Mouse (Mus musculus) mouse embryonic stem cell (cell line): Measurements from ENCODE around the gene Olfr94.
"Not testable (repeated sequence)": the region's sequence is repeated elsewhere in the genome, so short reads cannot be mapped to it uniquely, and the experiment has no call there.

ENCODE experiments used
- in situ Hi-C, 2 experiments: fragments of 300-500 bp; cut with MboI; formaldehyde crosslinking; loops; 1 replicate in 1 of 2; 3 replicates in 1 of 2; pipeline ENCODE4 v1.14.3; 2019 to 2020; ENCODE audit warnings: low sequenced_read_pairs in 2 of 2, low pct_unique_long_range_greater_than_20kb in 1 of 2, mixed read lengths in 1 of 2; ENCODE audit not compliant: unreplicated experiment in 1 of 2

Gene Olfr94

DNA sequence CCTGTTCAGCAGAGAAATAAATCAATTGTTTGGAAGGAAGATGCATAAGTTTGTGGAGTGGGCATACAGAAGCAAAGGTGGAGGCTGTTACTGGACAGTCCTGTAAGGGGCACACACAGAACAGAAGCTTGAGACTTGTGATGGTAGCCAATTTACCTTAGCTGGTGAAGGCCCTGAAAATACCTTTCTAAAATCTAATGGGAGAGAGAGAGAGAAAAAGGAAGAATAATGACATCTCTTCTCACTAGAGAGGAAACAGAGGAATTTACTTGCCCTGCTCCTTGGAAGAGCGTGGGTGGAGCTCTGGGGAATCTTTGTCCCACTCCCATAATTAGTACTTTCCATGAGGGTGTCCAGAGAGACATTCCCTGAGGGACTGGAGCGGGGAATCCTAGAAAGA is at the start of gene Olfr94:
TSS of gene Olfr94 (minus strand) at position 101 of the 400 bp plus-strand sequence.
- in situ Hi-C loops: loop anchor here (5.0 to 10.0 kb wide), 2 partner anchors 309 to 376 kb away; partner anchors contain the start of gene Trim40 (in 2 of the 2)

DNA sequence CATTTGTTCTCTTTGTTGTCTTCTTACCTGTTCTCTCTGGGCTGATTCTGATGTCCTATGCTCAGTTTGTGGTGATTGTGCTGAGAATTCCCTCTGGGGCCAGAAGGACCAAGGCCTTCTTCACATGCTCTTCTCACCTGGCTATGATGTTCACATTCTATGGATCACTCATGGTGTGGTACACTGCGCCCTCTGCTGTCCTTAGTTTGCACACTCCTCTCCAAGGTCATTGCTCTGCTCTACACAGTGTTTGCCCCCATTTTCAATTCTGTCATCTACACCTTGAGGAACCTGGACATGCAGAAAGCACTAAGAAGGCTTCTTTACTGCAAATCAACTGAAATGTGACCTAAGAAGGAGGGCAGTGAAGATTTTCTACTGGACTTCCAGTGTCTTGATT is 49.8 kb upstream of the Olfr94 start:
- in situ Hi-C loops: no loop called here

DNA sequence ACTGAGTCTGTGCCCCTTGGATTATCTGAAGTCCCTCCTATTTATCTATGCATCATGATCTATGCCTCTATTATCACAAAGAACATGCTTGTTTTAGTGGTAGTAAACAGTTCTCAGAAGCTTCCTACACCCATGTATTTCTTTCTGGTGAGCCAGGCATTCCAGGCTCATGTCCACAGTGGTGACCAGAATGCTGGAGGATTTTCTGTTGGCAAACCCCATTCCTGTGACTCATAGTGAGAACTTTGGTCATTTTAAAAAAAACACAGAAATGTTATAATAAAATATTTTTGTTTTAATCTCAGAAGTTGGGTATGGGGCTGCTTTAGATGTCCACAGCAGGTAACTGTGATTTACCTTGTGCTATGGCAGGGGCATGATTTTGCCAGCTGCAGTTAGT is 48.7 kb upstream of the Olfr94 start:
- in situ Hi-C loops: no loop called here

DNA sequence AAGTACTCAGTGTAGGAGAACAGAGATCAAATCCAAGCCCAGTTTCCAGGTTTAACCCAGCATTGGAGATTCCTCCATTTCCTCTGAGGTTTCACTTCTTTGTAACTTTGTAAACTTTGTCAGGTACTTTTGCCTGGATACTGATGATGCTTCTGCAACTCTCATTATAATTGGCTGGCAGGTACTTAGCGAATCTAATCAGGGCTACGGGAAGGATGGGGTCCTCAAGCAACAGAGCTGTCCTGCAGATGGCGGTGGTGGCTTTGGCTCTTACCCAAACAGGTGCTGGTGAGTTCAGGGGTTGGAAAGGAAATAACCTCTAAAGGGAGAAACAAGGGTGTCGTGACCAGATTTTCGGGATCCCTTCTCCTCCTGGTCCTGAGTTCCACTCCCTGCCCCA is 45.9 kb upstream of the Olfr94 start:
- in situ Hi-C loops: no loop called here

DNA sequence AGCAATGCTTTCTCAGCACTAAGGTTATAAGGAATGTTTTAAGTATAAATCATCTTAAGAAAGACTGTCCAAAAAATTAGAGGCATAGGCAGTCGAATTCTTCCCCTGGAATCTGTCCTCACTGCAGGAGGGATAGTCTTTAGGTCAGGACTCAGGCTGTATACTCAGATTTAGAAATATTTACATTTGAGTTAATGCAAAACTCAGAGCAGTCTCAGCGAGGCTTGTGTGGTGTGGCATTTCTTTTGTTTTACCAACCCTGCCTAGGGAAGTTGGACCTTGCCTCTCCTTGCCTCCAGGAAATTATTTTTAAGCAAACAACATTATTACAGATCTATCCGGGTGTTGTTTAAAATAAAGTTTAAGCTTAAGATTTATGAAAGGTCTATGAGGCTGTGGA is 41.4 kb upstream of the Olfr94 start:
- in situ Hi-C loops: no loop called here

DNA sequence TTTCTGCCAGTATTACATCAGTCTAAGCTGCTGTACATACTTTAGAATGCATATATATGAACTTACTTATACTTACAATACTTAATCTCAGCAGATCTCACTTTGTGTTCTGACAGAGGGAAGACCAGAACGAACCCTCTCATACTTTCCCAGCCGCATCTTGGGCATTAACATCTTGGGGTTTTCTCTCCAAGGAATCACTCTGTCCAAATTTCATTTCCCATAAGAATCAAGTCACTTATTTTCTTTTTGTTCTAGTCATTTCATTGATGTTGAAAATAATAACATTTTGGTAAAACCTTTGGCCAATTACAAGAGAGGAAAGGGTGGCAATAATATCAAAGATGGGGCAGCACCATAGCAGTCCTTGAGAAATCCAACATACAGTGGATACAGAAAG is 36.4 kb upstream of the Olfr94 start, which contains the start of gene Olfr97:
TSS of gene Olfr97 (minus strand) at position 101 of the 400 bp plus-strand sequence.
- in situ Hi-C loops: not testable (repeated sequence)

DNA sequence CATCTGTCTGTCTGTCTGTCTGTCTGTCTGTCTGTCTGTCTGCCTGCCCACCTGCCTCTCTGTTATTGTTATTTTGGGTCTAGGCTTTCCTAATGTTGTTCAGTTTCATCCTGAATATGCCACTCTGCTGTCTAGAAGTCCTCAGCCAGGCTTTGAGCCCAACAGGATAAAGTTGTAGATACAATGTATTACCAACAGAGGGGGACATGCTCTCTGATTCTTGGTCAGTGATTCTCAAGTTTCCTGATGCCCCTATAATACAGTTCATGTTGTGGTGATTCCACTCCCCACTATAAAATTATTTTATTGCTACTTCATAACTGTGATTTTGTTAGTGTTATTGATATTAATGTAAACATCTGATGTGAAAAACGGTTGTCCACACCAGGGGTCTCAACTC is 21.1 kb upstream of the Olfr94 start:
- in situ Hi-C loops: no loop called here

DNA sequence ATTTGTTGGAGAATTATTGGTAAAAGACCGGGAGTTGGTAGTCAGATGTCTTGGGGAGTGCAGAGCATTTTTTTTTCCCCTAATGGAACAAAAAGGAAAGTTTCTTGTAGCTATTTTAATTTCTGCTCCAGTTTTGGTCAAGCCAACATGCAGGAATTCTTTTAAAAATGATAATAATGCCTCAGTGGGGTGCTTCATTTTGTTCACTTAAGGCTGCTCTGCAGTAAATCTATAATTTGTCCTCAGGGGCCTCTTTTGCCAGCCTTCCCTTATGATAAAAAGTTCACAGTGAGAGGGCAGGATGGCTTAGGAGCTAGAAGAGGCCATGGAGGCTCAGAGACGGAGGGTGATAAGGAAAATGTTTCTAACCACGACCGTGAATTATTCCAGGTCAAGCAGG is 19.1 kb upstream of the Olfr94 start, which contains the start of gene Olfr96:
TSS of gene Olfr96 (plus strand) at position 301 of the 400 bp plus-strand sequence.
- in situ Hi-C loops: no loop called here

DNA sequence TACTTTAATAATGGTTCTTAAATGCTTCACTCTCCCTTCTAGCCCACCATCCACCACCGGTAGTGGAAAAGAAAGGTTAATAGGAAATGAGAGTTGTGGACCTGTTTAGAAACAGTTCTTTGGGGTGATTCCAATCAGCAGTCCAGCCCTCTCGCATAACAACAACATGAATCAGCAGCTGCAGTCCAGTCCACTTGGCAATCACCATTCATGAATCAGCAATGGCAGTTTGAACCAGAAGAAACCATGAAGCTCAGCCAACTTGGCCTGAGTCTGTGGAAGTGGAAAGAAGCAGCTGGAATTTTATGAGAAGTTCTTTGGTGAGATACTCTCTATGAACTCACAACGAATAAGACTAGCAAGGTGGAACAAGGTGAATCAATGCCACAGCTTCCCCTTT is 17.7 kb upstream of the Olfr94 start:
- in situ Hi-C loops: no loop called here

DNA sequence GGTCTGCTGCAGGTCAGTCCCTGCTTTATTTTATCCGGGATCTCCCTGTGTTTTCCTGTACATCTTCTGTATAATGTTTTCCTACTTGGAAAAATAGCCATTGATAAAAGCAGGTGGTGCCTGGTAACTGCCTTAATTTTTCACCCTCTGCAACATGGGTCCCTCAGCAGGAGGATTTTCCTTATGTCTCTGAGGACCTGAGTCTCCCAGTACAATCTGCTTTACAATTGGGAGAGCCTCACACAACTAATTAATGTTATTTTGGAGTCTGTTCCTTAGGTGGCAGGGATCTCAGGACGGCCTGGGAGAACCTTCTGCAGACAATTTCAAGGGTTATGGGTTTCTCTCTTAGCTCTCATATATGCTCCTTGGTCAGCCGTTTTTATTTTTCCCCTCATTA is 12.2 kb upstream of the Olfr94 start, which contains the start of gene Olfr95:
TSS of gene Olfr95 (minus strand) at position 101 of the 400 bp plus-strand sequence.
- in situ Hi-C loops: no loop called here

DNA sequence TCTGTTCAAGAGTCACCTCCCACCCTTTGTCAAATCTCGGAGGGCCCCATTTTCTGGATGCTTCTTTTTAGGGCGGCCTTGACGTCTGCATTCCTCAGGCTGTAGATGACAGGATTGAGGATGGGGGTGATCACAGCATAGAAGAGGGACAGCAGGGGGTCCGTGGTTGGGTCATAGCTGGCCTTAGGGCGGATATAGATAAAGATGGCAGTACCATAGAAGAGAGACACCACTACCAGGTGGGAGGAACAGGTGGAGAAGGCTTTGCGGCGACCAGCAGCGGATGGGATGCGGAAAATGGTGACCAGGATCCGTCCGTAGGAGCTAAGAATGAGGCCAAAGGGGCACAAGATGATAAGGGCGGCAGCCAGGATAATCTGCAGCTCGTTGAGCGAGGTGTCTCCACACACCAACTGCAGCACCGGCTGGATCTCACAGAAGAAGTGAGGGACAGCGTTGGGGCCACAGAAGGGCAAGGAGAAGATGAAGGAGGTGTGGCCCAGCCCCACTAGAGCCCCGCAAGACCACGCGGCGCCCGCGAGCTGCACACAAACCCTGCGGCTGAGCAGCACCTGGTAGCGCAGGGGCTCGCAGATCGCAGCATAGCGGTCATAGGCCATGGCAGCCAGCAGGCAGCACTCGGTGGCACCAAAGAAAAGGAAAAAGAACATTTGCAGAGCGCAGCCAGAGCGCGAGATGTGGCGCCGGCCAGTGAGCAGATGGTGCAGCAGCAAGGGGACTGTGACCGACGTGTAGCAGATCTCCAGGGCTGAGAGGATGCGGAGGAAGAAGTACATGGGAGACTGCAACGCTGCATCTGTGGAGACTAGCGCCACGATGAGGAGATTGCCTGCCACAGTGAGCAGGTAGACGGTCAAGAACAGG is 10.3 kb upstream of the Olfr94 start:
- in situ Hi-C loops: no loop called here

DNA sequence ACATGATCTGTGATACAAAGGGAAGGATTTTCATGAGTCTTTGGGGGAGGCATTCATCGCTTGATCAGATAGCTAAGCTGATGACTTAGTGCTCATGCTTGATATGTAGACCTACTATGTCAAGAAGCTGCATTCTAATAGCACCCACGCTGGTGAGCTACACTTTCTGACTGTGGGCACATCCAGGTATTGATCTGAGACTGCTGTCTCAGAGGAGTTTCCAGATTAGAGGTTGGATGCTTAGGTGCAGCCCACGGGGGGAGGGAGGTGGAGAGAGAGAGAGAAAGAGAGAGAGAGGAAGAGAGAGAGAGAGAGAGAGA is 3.1 kb upstream of the Olfr94 start:
- in situ Hi-C loops: loop anchor here (5.0 to 10.0 kb wide), 2 partner anchors 312 to 379 kb away; partner anchors contain the start of gene Trim40 (in 2 of the 2)

DNA sequence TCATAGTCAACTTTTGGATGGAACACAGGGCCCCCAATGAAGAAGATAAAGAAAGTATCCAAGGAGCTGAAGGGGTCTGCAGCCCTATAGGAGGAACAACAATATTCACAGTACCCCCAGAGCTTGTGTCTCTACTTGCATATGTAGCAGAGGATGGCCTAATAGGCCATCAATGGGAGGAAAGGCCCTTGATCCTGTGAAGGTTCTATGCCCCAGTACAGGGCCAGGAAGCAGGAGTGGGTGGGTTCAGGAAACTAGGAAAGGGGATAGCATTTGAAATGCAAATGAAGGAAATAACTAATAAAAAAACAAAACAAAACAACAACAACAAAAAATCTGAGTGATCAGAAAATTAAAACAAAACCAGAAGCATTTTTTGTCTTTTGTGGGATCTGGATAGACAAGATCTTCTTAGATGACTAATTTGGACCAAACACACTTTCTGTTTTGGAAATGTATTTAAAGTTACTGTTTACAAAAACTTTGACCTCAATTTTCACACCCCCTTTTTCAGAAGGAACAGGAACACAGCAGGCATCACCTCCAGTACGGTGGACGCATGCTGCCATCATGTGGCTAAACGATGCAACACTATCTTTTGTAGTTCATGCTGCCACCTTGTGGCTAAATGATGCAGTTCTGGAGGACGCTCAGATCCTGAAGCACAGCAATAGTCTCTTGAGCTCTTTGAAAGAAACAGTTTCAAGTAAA is 2.6 kb upstream of the Olfr94 start:
- in situ Hi-C loops: loop anchor here (5.0 to 10.0 kb wide), 2 partner anchors 311 to 379 kb away; partner anchors contain the start of gene Trim40 (in 2 of the 2)

DNA sequence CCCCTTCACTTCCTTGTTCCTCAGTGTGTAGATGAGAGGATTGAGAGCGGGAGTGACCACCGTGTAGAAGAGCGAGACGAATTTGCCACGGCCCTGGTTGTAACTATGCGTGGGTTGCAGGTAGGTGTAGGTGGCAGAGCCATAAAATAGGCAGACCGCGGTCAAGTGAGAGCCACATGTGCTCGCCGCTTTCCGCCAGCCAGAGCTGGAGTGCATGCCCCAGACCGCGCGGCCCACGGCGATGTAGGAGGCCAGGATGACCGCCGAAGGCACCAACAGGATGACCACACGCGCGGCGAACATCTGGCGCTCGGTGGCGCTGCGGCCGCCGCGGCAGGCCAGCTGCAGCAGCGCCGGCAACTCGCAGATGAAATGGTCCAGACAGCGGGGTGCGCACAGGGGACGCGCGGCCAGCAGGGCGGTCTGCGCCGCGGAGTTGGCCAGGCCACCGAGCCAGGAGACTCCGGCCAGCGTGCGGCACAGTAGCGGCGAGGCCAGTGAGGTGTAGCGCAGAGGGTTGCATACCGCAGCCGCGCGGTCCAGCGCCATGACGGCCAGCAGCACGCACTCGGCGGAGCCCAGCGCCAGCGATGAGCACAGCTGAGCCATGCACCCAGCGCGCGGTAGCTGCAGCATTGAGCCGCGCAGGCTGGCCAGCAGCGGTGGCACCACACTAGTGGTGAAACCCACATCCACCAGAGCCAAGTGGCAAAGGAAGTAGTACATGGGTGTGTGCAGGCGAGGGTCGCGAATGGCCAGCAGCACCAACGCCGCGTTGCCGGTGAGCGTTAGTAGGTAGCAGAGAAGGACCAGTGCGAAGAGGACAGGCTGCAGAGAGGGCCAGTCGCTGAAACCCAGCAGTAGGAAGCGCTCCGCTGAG is 3.7 kb downstream of the Olfr94 start:
- in situ Hi-C loops: loop anchor here in 1 of 2 experiments (10.0 kb wide), 1 partner anchor 122 kb away; no protein-coding TSS in a partner anchor

DNA sequence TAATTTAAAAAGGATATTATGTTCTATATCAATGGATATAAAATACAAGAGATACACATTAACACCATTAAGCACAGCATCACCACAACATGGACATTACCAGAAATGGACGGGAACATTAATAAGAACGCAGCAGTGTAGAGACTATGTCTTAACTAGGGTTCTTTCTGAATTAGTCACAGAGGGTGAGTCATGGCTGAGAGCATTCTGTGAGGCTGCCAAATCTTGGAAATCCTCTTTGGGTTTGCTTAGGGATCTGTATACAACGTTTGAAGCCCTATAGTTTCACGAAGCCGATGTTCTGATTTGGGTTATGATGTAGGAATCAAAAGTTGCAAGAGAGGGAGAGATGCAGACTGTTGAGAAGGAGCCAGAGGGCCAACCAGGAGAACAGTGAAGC is 6.0 kb downstream of the Olfr94 start:
- in situ Hi-C loops: loop anchor here in 1 of 2 experiments (10.0 kb wide), 1 partner anchor 120 kb away; no protein-coding TSS in a partner anchor

DNA sequence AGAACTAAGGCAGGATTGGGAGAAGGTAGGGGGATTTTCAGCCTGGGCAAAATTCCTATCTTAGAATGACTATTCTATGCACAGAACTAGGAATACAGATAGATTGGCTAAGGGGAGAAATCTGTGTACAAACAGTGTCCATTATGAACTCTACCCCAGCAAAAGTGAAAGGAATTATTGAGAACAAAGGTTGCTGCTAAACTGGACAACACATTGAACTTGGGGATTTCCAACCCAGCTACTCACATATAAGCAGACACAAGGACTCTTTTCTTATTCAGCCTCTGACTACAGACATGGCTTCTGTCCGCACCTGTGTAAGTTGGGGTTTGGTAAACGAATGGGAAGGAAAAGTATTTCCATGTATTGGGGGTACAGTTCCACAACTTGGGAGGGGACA is 7.1 kb downstream of the Olfr94 start, which contains the start of gene Ubd:
TSS of gene Ubd (plus strand) at position 237 of the 400 bp plus-strand sequence.
- in situ Hi-C loops: loop anchor here in 1 of 2 experiments (10.0 kb wide), 1 partner anchor 119 kb away; no protein-coding TSS in a partner anchor

DNA sequence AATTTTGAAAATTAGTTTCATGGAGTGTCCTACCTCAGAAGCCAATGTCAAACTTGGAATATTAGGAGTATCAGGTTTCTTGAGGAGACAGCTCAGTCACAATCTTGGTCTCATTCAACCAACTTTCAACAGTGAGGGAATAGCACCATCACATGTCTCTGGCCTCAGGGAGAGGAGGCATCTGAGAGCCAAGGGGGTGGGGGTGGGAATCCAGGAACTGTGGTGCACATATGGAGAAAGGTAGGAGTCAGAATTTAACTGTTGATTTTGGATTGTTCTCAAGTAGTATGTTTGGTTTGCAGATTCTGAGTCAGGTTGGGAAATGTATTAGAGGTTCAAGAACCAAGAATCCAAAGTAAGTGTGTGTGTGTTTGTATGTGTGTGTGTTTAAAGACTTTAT is 7.8 kb downstream of the Olfr94 start:
- in situ Hi-C loops: loop anchor here in 1 of 2 experiments (10.0 kb wide), 1 partner anchor 118 kb away; no protein-coding TSS in a partner anchor

DNA sequence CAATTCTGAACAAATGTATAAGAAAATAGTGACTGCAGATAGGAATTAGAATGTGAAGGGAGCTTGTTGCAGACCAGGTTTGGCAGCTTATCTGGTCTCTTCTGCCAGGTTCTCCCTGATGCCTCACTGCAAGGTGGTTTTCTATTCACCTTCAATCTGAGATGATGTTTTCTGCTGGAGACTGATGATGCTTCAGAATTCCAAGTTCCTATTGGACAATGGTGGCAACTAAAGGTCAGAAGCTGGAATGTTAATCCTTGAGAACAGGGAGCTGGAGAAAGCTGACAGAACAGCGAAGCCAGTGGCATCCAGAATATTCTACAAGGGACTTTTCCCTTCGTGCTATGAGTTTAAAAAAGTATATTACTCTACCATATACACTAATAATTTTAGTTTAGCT is 10.1 kb downstream of the Olfr94 start:
- in situ Hi-C loops: loop anchor here in 1 of 2 experiments (10.0 kb wide), 1 partner anchor 116 kb away; no protein-coding TSS in a partner anchor
